Mouse (Mus musculus): ENCODE results near the gene I0C0044D17Rik. TPM values are rescaled to one million over a fixed set of nuclear protein-coding genes. Genes with fewer than 3 reads are reported as not detected.

I0C0044D17Rik gene
- polyA plus RNA-seq, 1 experiment, result not detected

GRCm38 (mm10) chr4:98823047-98823446 is 593 bp downstream of the I0C0044D17Rik start:
- WGBS, result 89% methylated on average over 3 of the region's 3 CpGs
- Histone ChIP-seq H3K4me1 (ENCODE audit: control insufficient read depth, insufficient read depth, insufficient read length, low read length) (no peaks in the 10 kb centered on the region), H3K36me3 (ENCODE audit: control insufficient read depth, insufficient read depth, low read length) (no peaks in the 10 kb centered on the region), H3K27me3 (ENCODE audit: control insufficient read depth, insufficient read depth, low read length) (no peaks in the 10 kb centered on the region), H3K27ac (ENCODE audit: insufficient read depth, low read depth, low read length) (no peak overlapping the region), H3K4me3 (ENCODE audit: low read depth, low read length) (no peak overlapping the region)
- TF ChIP-seq CTCF (IDR thresholded peaks at IDR 0.05; ENCODE audit: extremely low read depth, insufficient read length, insufficient replicate concordance, low read depth, low read length) (no peak), POLR2A (IDR thresholded peaks at IDR 0.05; ENCODE audit: low read depth, low read length) (no peak)

DNA sequence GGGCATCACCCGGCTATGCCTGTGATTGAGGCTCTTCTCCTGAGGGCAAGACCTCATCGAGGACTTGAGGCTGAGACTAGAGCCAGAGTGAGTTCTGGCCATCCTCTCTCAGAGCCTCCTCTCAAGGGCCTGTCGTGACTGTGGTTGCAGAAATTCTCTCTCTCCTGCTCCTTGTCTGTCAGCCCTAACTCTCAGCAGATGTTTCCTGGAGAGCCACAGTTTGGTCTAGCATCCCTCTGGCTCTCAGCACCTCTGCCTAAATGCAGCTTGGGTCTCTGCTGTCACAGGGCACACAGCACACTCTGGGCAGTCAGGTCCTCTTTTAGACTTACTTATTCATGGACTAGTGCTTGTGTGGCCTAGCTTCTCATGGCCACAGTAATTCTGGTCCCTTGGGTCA is 1.2 kb downstream of the I0C0044D17Rik start:
- Histone ChIP-seq H3K4me1 (ENCODE audit: control insufficient read depth, insufficient read depth, insufficient read length, low read length) (no peaks in the 10 kb centered on the region), H3K4me3 (ENCODE audit: low read depth, low read length) (no peak overlapping the region), H3K27ac (ENCODE audit: insufficient read depth, low read depth, low read length) (no peak overlapping the region), H3K27me3 (ENCODE audit: control insufficient read depth, insufficient read depth, low read length) (peaks cover under 1% of the 10 kb centered on the region; the same call in 1 of the 2 replicates), H3K36me3 (ENCODE audit: control insufficient read depth, insufficient read depth, low read length) (no peaks in the 10 kb centered on the region)
- no peak for TF ChIP-seq POLR2A (IDR thresholded peaks at IDR 0.05; ENCODE audit: low read depth, low read length)
- no peak for TF ChIP-seq CTCF (IDR thresholded peaks at IDR 0.05; ENCODE audit: extremely low read depth, insufficient read length, insufficient replicate concordance, low read depth, low read length)
- 67% methylated on average over 3 of the region's 3 CpGs for WGBS

- H3K27me3 ChIP-seq (ENCODE audit: control insufficient read depth, insufficient read depth, low read length), result peaks cover 12% of the 10 kb centered on the region; the same call in 1 of the 2 replicates
- H3K4me1 ChIP-seq (ENCODE audit: control insufficient read depth, insufficient read depth, insufficient read length, low read length), result peaks cover 4% of the 10 kb centered on the region; the same call in 1 of the 2 replicates
- H3K4me3 ChIP-seq (ENCODE audit: low read depth, low read length), result no peak overlapping the region
- H3K27ac ChIP-seq (ENCODE audit: insufficient read depth, low read depth, low read length), result no peak overlapping the region
- no peaks in the 10 kb centered on the region for H3K36me3 ChIP-seq (ENCODE audit: control insufficient read depth, insufficient read depth, low read length)
- WGBS, result 53% methylated on average over 10 of the region's 10 CpGs
- TF ChIP-seq CTCF (IDR thresholded peaks at IDR 0.05; ENCODE audit: extremely low read depth, insufficient read length, insufficient replicate concordance, low read depth, low read length), result no peak
- TF ChIP-seq POLR2A (IDR thresholded peaks at IDR 0.05; ENCODE audit: low read depth, low read length), result no peak
Measured at GRCm38 (mm10) chr4:98819216-98819755, 4.4 kb downstream of the I0C0044D17Rik start.

- Histone ChIP-seq H3K36me3 (ENCODE audit: control insufficient read depth, insufficient read depth, low read length) (no peaks in the 10 kb centered on the region), H3K27ac (ENCODE audit: insufficient read depth, low read depth, low read length) (no peak within 1 kb of the TSS), H3K4me1 (ENCODE audit: control insufficient read depth, insufficient read depth, insufficient read length, low read length) (peaks cover 4% of the 10 kb centered on the region; the same call in 1 of the 2 replicates), H3K4me3 (ENCODE audit: low read depth, low read length) (peak within 1 kb of the TSS; percentile 63), H3K27me3 (ENCODE audit: control insufficient read depth, insufficient read depth, low read length) (peaks cover 12% of the 10 kb centered on the region; the same call in 1 of the 2 replicates)
- TF ChIP-seq CTCF (IDR thresholded peaks at IDR 0.05; ENCODE audit: extremely low read depth, insufficient read length, insufficient replicate concordance, low read depth, low read length) (no peak), POLR2A (IDR thresholded peaks at IDR 0.05; ENCODE audit: low read depth, low read length) (no peak)
- 1% methylated on average over 72 of the region's 72 CpGs for WGBS
Measured at GRCm38 (mm10) chr4:98817184-98817911, 6.3 kb downstream of the I0C0044D17Rik start, which contains the start of gene Kank4. Kank4 (minus strand) TSS chr4:98817537.

DNA sequence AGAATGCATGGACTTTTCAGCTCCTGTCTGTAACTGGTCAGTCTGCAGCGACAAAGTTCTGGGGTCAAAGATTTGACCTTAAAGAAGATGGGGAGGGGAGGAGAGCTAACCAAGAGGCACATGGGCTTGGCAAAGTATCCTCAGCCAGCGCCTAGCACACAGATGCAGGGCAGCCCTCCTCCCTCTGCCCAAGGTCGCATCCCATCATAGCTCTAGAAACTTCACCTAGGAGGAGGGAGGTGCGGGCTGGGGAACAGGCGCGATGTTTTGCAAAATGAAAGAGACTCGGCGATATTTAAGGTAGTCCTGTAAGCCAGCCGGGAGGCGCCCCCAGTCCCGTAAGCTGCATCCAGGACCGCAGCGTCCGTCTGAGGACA is 6.8 kb downstream of the I0C0044D17Rik start:
- Histone ChIP-seq H3K4me1 (ENCODE audit: control insufficient read depth, insufficient read depth, insufficient read length, low read length) (peaks cover 4% of the 10 kb centered on the region; the same call in 1 of the 2 replicates), H3K36me3 (ENCODE audit: control insufficient read depth, insufficient read depth, low read length) (no peaks in the 10 kb centered on the region), H3K27ac (ENCODE audit: insufficient read depth, low read depth, low read length) (no peak overlapping the region), H3K27me3 (ENCODE audit: control insufficient read depth, insufficient read depth, low read length) (peaks cover 12% of the 10 kb centered on the region; the same call in 1 of the 2 replicates), H3K4me3 (ENCODE audit: low read depth, low read length) (peak overlapping the region; percentile 63)
- no peak for TF ChIP-seq CTCF (IDR thresholded peaks at IDR 0.05; ENCODE audit: extremely low read depth, insufficient read length, insufficient replicate concordance, low read depth, low read length)
- no peak for TF ChIP-seq POLR2A (IDR thresholded peaks at IDR 0.05; ENCODE audit: low read depth, low read length)
- WGBS, result 3% methylated on average over 14 of the region's 14 CpGs

DNA sequence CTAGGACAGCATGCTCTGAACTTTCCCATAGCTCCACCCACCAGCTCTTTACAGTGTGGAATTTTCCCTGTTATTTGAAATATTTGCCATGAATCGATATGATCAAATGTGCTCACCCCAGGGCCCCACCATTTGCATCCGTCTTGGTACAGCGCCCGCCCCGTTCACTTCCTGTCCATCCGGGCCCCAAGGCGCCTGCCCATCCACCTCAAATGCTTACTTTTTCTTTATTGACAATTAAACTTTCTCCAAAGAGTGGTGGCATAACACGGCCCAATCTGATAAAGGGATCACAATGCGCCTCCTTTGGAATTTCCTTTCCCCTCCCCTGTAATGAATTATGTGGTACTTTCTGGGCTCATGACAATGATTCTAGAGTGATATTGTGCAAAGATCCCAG is 17.3 kb downstream of the I0C0044D17Rik start:
- no peak overlapping the region for H3K4me3 ChIP-seq (ENCODE audit: low read depth, low read length)
- no peaks in the 10 kb centered on the region for H3K4me1 ChIP-seq (ENCODE audit: control insufficient read depth, insufficient read depth, insufficient read length, low read length)
- no peak overlapping the region for H3K27ac ChIP-seq (ENCODE audit: insufficient read depth, low read depth, low read length)
- no peak for TF ChIP-seq POLR2A (IDR thresholded peaks at IDR 0.05; ENCODE audit: low read depth, low read length)
- TF ChIP-seq CTCF (IDR thresholded peaks at IDR 0.05; ENCODE audit: extremely low read depth, insufficient read length, insufficient replicate concordance, low read depth, low read length), result no peak
- H3K27me3 ChIP-seq (ENCODE audit: control insufficient read depth, insufficient read depth, low read length), result no peaks in the 10 kb centered on the region; the same call in 1 of the 2 replicates
- no peaks in the 10 kb centered on the region for H3K36me3 ChIP-seq (ENCODE audit: control insufficient read depth, insufficient read depth, low read length)
- WGBS, result 62% methylated on average over 9 of the region's 9 CpGs

Measured in small intestine, adult 2 months (tissue).